Mouse (Mus musculus): ENCODE results near the gene Catsperd. TPM values are rescaled to one million over a fixed set of nuclear protein-coding genes. Genes with fewer than 3 reads are reported as not detected.
"Not testable (repeated sequence)": the region's sequence is repeated elsewhere in the genome, so short reads cannot be mapped to it uniquely, and the experiment has no call there.

Catsperd gene
- total and polyA plus RNA-seq, 2 experiments from 2014 or later = 0.81 to 1.2 TPM

DNA sequence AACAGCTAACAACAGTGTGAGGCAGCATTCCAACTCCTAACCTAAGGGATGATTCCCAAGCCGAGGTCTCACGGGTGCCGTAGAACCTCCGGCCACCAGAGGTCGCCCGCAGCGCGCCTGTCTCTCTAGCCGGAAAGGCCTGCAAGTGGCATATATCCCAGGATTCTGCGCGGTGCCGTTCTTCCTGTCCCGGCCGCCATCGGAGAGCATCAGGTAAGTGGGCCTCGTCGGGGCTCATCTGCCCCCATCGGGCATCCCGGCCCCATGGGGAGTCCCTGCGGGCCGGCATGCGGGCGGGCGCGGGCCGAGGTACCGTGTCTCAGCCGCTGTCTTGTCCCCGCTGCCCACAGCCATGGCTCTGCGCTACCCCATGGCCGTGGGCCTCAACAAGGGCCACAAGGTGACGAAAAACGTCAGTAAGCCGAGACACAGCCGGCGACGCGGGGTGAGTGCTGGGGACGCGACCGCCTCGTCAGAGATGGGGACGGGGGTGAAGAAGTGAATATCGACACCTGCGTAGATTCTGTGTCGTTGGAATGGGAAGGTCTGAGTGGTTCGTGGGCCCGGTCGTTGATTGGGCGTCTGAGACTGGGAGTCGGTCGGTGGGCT is 14.6 kb upstream of the Catsperd start, which contains the start of gene Rpl36:
Gene Rpl36, plus strand, starts transcription at position 181 of the 609 bp plus-strand sequence.
- Histone ChIP-seq H3K4me2 (ENCODE audit: low read depth) (peak within 1 kb of the TSS; percentile 53), H3K36me3 (ENCODE audit: insufficient read depth) (peaks cover 36% of the 10 kb centered on the region), H3K9me3 (ENCODE audit: low read length) (no peaks in the 10 kb centered on the region), H3K4me1 (ENCODE audit: insufficient read depth) (peaks cover 19% of the 10 kb centered on the region), H3K9ac (peak within 1 kb of the TSS; percentile 74), H3K4me3 (ENCODE audit: low read depth, low read length) (peak within 1 kb of the TSS; percentile 59), H3K27ac (ENCODE audit: low read depth, low read length) (peak within 1 kb of the TSS; percentile 96), H3K27me3 (ENCODE audit: insufficient read depth, low read length) (no peaks in the 10 kb centered on the region)
- DNase-seq (peak; percentile 97), ATAC-seq (peak; percentile 80)
- 1% methylated on average over 52 of the region's 52 CpGs for WGBS
- peak; percentile 97 for TF ChIP-seq CTCF (IDR thresholded peaks at IDR 0.05; ENCODE audit: low read depth)

DNA sequence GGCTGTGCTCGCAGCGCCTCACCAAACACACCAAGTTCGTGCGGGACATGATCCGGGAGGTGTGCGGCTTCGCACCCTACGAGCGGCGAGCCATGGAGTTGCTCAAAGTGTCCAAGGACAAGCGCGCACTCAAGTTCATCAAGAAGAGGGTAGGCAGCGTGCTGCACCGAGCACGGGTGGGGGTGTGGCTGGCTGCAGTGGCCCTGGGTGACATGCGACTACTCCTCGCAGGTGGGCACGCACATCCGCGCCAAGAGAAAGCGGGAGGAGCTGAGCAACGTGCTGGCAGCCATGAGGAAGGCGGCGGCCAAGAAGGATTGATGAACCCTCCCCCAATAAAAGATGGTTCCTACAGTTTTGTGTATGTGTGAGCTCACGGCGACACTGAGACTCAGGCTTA is 14.1 kb upstream of the Catsperd start:
- DNase-seq = peak; percentile 48
- not testable (repeated sequence) for H3K27me3 ChIP-seq (ENCODE audit: insufficient read depth, low read length); H3K9me3 ChIP-seq (ENCODE audit: low read length); ATAC-seq
- H3K36me3 ChIP-seq (ENCODE audit: insufficient read depth) = peaks cover 42% of the 10 kb centered on the region
- H3K4me1 ChIP-seq (ENCODE audit: insufficient read depth) = peaks cover 14% of the 10 kb centered on the region
- under 1% methylated on average over 26 of the region's 26 CpGs for WGBS
- H3K4me2 ChIP-seq (ENCODE audit: low read depth) = peak overlapping the region; percentile 53
- H3K4me3 ChIP-seq (ENCODE audit: low read depth, low read length) = peak overlapping the region; percentile 59
- H3K9ac ChIP-seq = peak overlapping the region; percentile 74
- peak overlapping the region; percentile 96 for H3K27ac ChIP-seq (ENCODE audit: low read depth, low read length)

DNA sequence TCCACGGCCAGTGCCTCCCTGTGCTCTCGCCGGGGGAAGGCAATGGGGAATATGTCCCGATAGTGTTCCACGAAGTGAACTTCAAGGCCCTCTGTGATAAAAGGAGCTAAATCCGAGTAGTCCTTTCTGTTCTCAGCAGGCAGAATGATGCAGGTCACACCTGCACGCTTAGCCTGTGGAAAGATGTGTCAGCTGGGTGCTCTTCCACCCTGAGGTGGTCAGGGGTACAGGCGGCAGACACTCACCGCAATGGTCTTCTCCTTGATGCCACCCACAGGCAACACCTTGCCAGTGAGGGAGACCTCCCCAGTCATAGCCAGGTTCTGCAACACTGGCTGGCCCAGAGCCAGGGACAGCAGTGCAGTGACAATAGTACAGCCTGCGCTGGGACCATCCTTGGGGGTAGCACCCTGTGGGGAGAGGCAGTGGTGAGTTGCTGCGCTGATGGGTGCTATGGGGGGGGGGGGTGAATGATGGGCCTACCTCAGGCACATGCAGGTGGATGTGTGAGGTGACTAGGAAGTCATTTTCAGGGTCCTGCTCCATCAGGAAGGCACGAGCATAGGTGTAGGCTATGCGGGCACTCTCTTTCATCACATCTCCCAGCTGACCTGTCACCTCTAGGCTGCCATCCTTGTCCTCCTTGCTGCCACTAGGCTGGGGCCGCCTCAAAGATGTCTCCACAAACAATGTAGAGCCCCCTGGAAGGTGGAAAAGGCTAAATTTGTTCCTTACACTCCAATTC is 13.4 kb upstream of the Catsperd start:
- Histone ChIP-seq H3K4me1 (ENCODE audit: insufficient read depth) (peaks cover 10% of the 10 kb centered on the region), H3K4me2 (ENCODE audit: low read depth) (peak overlapping the region; percentile 53), H3K4me3 (ENCODE audit: low read depth, low read length) (peak overlapping the region; percentile 59), H3K36me3 (ENCODE audit: insufficient read depth) (peaks cover 48% of the 10 kb centered on the region), H3K27me3 (ENCODE audit: insufficient read depth, low read length) (no peaks in the 10 kb centered on the region), H3K27ac (ENCODE audit: low read depth, low read length) (peak overlapping the region; percentile 96), H3K9ac (peak overlapping the region; percentile 74), H3K9me3 (ENCODE audit: low read length) (no peaks in the 10 kb centered on the region)
- TF ChIP-seq CTCF (IDR thresholded peaks at IDR 0.05; ENCODE audit: low read depth) = no peak; the same call in 1 of the 2 replicates
- ATAC-seq (no peak), DNase-seq (no peak)
- 28% methylated on average over 14 of the region's 14 CpGs for WGBS

DNA sequence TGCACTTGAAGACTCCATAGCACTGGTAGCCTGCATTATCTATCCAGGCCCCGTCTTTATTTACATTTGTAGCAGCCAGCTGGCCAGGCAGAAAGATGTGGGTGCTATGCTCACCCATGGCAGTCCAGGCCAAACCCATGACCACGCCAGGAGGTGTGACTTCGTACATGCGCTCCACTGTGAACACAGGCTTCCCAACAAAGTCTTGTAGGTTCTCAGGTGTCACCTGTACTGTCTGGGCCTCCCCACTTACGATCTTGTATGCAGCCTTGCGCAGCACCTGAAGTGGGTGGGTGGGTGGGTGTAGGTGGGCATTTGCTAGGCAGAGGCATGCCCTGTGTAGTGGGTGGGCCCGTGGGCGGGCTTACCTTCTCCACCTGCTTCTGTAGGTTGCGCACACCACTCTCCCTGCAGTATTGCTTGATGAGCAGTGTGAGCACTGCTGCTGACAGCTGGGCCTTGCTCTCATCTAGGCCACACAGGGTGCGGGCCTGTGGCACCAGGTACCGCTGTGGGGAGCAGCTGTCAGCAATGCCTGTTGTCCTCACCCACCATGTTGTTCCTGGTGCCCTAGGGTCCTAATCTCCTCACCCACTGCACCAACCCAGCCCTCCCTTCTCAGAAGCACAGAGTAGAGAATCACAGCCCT is 12.7 kb upstream of the Catsperd start:
- H3K9me3 ChIP-seq (ENCODE audit: low read length) = no peaks in the 10 kb centered on the region
- peak overlapping the region; percentile 53; the same call in 1 of the 2 replicates for H3K4me2 ChIP-seq (ENCODE audit: low read depth)
- ATAC-seq (no peak), DNase-seq (no peak)
- no peaks in the 10 kb centered on the region for H3K27me3 ChIP-seq (ENCODE audit: insufficient read depth, low read length)
- H3K4me3 ChIP-seq (ENCODE audit: low read depth, low read length) = no peak overlapping the region
- peaks cover 7% of the 10 kb centered on the region for H3K4me1 ChIP-seq (ENCODE audit: insufficient read depth)
- WGBS = 86% methylated on average over 11 of the region's 11 CpGs
- no peak overlapping the region for H3K9ac ChIP-seq
- no peak overlapping the region for H3K27ac ChIP-seq (ENCODE audit: low read depth, low read length)
- no peak for TF ChIP-seq CTCF (IDR thresholded peaks at IDR 0.05; ENCODE audit: low read depth)
- H3K36me3 ChIP-seq (ENCODE audit: insufficient read depth) = peaks cover 55% of the 10 kb centered on the region

DNA sequence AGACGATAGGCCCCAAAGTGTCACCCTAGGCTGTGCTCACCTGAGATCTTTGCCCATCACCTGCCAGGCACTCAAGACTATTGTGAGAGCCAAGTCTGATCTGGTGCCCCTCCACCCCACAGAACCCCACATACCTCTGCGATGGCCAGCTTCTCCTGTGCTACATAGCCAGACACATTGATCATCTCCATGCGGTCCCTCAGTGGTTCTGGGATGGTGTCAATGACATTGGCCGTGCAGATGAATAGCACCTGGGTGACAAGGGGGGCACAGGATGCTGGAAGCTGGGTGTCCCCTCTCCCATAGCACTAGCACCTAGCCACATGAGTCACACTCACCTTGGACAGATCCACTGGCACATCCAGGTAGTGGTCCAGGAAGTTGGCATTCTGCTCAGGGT is 12.2 kb upstream of the Catsperd start:
- Histone ChIP-seq H3K4me1 (ENCODE audit: insufficient read depth) (peaks cover 5% of the 10 kb centered on the region), H3K27me3 (ENCODE audit: insufficient read depth, low read length) (no peaks in the 10 kb centered on the region), H3K4me2 (ENCODE audit: low read depth) (no peak overlapping the region), H3K9ac (no peak overlapping the region), H3K9me3 (ENCODE audit: low read length) (no peaks in the 10 kb centered on the region), H3K27ac (ENCODE audit: low read depth, low read length) (no peak overlapping the region), H3K36me3 (ENCODE audit: insufficient read depth) (peaks cover 61% of the 10 kb centered on the region), H3K4me3 (ENCODE audit: low read depth, low read length) (no peak overlapping the region)
- ATAC-seq (no peak), DNase-seq (no peak)
- 88% methylated on average over 4 of the region's 4 CpGs for WGBS
- no peak for TF ChIP-seq CTCF (IDR thresholded peaks at IDR 0.05; ENCODE audit: low read depth)

DNA sequence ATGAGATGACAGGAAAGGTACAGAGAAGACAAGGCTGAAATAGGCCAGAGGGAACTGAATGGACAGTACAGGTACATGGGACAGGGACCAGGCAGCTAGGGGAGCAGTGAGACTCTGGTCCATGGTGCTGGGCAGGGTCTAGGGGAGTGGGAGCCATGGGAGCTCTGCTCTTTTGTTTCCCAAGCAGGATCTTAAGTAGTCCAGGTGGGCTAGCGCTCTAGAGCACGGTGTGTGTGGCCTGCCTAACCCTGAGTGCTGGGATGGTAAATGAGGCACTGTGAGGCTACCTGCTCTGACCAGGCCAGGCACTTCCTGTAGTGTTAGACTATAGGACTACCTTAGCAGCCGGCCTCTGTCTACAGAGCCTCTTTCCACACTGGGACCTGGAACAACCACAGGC is 11.2 kb upstream of the Catsperd start:
- H3K36me3 ChIP-seq (ENCODE audit: insufficient read depth) = peaks cover 67% of the 10 kb centered on the region
- H3K9me3 ChIP-seq (ENCODE audit: low read length) = no peaks in the 10 kb centered on the region
- TF ChIP-seq CTCF (IDR thresholded peaks at IDR 0.05; ENCODE audit: low read depth) = no peak
- no peak overlapping the region for H3K4me2 ChIP-seq (ENCODE audit: low read depth)
- no peak overlapping the region for H3K9ac ChIP-seq
- H3K4me1 ChIP-seq (ENCODE audit: insufficient read depth) = peaks cover 5% of the 10 kb centered on the region
- ATAC-seq = no peak
- no peak for DNase-seq
- 76% methylated on average over 3 of the region's 3 CpGs for WGBS
- no peaks in the 10 kb centered on the region for H3K27me3 ChIP-seq (ENCODE audit: insufficient read depth, low read length)
- H3K27ac ChIP-seq (ENCODE audit: low read depth, low read length) = no peak overlapping the region
- no peak overlapping the region for H3K4me3 ChIP-seq (ENCODE audit: low read depth, low read length)

DNA sequence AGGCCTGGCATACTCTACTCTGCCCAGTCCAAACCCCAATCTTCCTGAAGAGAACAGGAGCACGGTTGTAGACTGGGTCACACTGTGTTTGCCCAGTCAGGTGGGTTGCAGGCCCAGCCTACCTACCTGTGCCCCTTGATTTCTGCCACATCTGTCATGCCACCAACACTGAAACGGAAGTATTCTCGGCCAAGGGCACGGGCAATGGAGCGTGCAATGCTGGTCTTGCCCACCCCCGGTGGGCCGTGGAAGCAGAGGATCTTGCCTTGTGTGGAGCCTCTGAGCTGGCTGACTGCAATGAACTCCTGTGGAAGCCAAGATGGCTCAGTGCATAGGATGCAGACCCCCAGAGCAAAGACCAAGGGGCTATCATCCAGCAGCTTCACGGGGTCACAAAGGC is 10.3 kb upstream of the Catsperd start:
- TF ChIP-seq CTCF (IDR thresholded peaks at IDR 0.05; ENCODE audit: low read depth) = no peak
- peaks cover 76% of the 10 kb centered on the region for H3K36me3 ChIP-seq (ENCODE audit: insufficient read depth)

More for the DNA sequence above, 10.3 kb upstream of the Catsperd start:
- no peak for DNase-seq
- no peak overlapping the region for H3K4me3 ChIP-seq (ENCODE audit: low read depth, low read length)
- H3K27me3 ChIP-seq (ENCODE audit: insufficient read depth, low read length) = no peaks in the 10 kb centered on the region
- WGBS = 92% methylated on average over 8 of the region's 8 CpGs
- H3K4me2 ChIP-seq (ENCODE audit: low read depth) = no peak overlapping the region
- ATAC-seq = no peak
- no peaks in the 10 kb centered on the region for H3K9me3 ChIP-seq (ENCODE audit: low read length)
- no peak overlapping the region for H3K27ac ChIP-seq (ENCODE audit: low read depth, low read length)
- no peak overlapping the region for H3K9ac ChIP-seq
- H3K4me1 ChIP-seq (ENCODE audit: insufficient read depth) = peaks cover 5% of the 10 kb centered on the region

All from forebrain, postnatal 0 days (tissue).